Mouse (Mus musculus) small intestine, adult 2 months (tissue): ENCODE measurements around the gene Kcnd2.

Experiments used
- CTCF ChIP-seq: fragments of 200-500 bp; IDR thresholded peaks from 2 replicates; pipeline ENCODE4 v1.5.1; 2012; ENCODE audit warnings: low read depth, mild to moderate bottlenecking, control low read depth, inconsistent platforms, low read length, moderate library complexity, mixed read lengths; ENCODE audit not compliant: insufficient replicate concordance, insufficient read length; ENCODE audit errors: extremely low read depth
- POLR2A ChIP-seq: fragments of 200-500 bp; IDR thresholded peaks from 2 replicates; pipeline ENCODE4 v1.6.1; 2012; ENCODE audit warnings: low read depth, mild to moderate bottlenecking, control low read depth, inconsistent platforms, low read length, moderate library complexity

GRCm38 (mm10) chr6:21740606-21741005 is 525.3 kb downstream of the Kcnd2 start:
- TF ChIP-seq CTCF (no peak), POLR2A (no peak)
